Mouse (Mus musculus) MEL (cell line): ENCODE results near the gene Gm10184. TPM values are rescaled to one million over a fixed set of nuclear protein-coding genes. Genes with fewer than 3 reads are reported as not detected.
"Not testable (repeated sequence)": the region's sequence is repeated elsewhere in the genome, so short reads cannot be mapped to it uniquely, and the experiment has no call there.

ENCODE experiments used
- DNase-seq: peaks from one replicate; pipeline ENCODE4 v3.0.0; 2011; ENCODE audit warnings: low read depth, low spot score
- H3K27ac ChIP-seq: 2 replicates; pipeline ENCODE4 v1.5.1; 2012; ENCODE audit warnings: low read depth, mild to moderate bottlenecking, control low read depth, low read length, moderate library complexity; ENCODE audit not compliant: control insufficient read depth
- H3K27me3 ChIP-seq, 2 experiments: fragments of 150-350 bp in 1 of 2; sonication (generic) in 1 of 2; 2 replicates each; pipeline ENCODE4 v1.6.1; 2012; ENCODE audit warnings: low read length in 2 of 2, mild to moderate bottlenecking in 2 of 2, improper control_type of control experiment in 1 of 2, moderate library complexity in 1 of 2; ENCODE audit not compliant: insufficient read depth in 2 of 2, control insufficient read depth in 1 of 2
- H3K36me3 ChIP-seq, 2 experiments: 2 replicates each; pipeline ENCODE4 v1.6.1; 2012 to 2014; ENCODE audit warnings: low read length in 2 of 2, improper control_type of control experiment in 1 of 2, inconsistent platforms in 1 of 2, mild to moderate bottlenecking in 1 of 2; ENCODE audit not compliant: insufficient read depth in 2 of 2, control insufficient read depth in 1 of 2
- H3K4me1 ChIP-seq, 2 experiments: fragments of 150-350 bp in 1 of 2; sonication (generic) in 1 of 2; 2 replicates each; pipeline ENCODE4 v1.6.1; 2012; ENCODE audit warnings: low read length in 2 of 2, improper control_type of control experiment in 1 of 2, mild to moderate bottlenecking in 1 of 2; ENCODE audit not compliant: insufficient read depth in 2 of 2, control insufficient read depth in 1 of 2
- H3K4me3 ChIP-seq, 2 experiments: fragments of 150-350 bp in 1 of 2; sonication (generic) in 1 of 2; 2 replicates each; pipeline ENCODE4 v1.5.1; 2012; ENCODE audit warnings: low read depth in 2 of 2, low read length in 2 of 2, mild to moderate bottlenecking in 2 of 2, moderate library complexity in 2 of 2, control low read depth in 1 of 2, improper control_type of control experiment in 1 of 2; ENCODE audit not compliant: control insufficient read depth in 1 of 2, insufficient read depth in 1 of 2
- H3K79me2 ChIP-seq: 2 replicates; pipeline ENCODE4 v1.6.1; 2012; ENCODE audit warnings: mild to moderate bottlenecking, low read length, moderate library complexity; ENCODE audit not compliant: control insufficient read depth, poor library complexity, insufficient read depth
- H3K9ac ChIP-seq: 2 replicates; pipeline ENCODE4 v1.6.1; 2012; ENCODE audit warnings: low read depth, mild to moderate bottlenecking, control low read depth, low read length, moderate library complexity; ENCODE audit not compliant: control insufficient read depth, poor library complexity, severe bottlenecking
- H3K9me3 ChIP-seq: fragments of 150-350 bp; sonication (generic); replicated peaks from 2 replicates; pipeline ENCODE4 v1.6.1; 2012; ENCODE audit warnings: mild to moderate bottlenecking, low read length, improper control_type of control experiment, moderate library complexity; ENCODE audit not compliant: insufficient read depth
- EP300 ChIP-seq, 2 experiments: IDR thresholded peaks; 2 replicates each; pipeline ENCODE4 v1.6.1; 2011; ENCODE audit warnings: improper control_type of control experiment in 2 of 2, low read length in 2 of 2, low read depth in 1 of 2, mild to moderate bottlenecking in 1 of 2
- GABPA ChIP-seq: IDR thresholded peaks from 2 replicates; pipeline ENCODE4 v1.6.1; 2012; ENCODE audit warnings: low read depth, mild to moderate bottlenecking, inconsistent platforms, low read length, improper control_type of control experiment, moderate library complexity
- HCFC1 ChIP-seq: IDR thresholded peaks from 2 replicates; pipeline ENCODE4 v1.6.1; 2012; ENCODE audit warnings: low read depth, mild to moderate bottlenecking, inconsistent platforms, low read length, improper control_type of control experiment, moderate library complexity
- JUND ChIP-seq: IDR thresholded peaks from 2 replicates; pipeline ENCODE4 v1.6.1; 2011; ENCODE audit warnings: low read depth, mild to moderate bottlenecking, improper control_type of control experiment, low read length
- MAFK ChIP-seq: IDR thresholded peaks from 2 replicates; pipeline ENCODE4 v1.6.1; 2011; ENCODE audit warnings: low read depth, mild to moderate bottlenecking, low read length, improper control_type of control experiment, borderline replicate concordance
- MAZ ChIP-seq: IDR thresholded peaks from 2 replicates; pipeline ENCODE4 v1.6.1; 2012; ENCODE audit warnings: low read depth, mild to moderate bottlenecking, inconsistent platforms, low read length, improper control_type of control experiment
- MXI1 ChIP-seq: IDR thresholded peaks from 2 replicates; pipeline ENCODE4 v1.6.1; 2011; ENCODE audit warnings: mild to moderate bottlenecking, low read depth, low read length, improper control_type of control experiment
- POLR2A ChIP-seq, 2 experiments: IDR thresholded peaks; 2 replicates each; pipeline ENCODE4 v1.6.1; 2011 to 2012; ENCODE audit warnings: low read length in 2 of 2, mild to moderate bottlenecking in 2 of 2, control low read depth in 1 of 2, improper control_type of control experiment in 1 of 2, low read depth in 1 of 2, moderate library complexity in 1 of 2; ENCODE audit not compliant: control insufficient read depth in 1 of 2, insufficient read depth in 1 of 2, poor library complexity in 1 of 2
- POLR2AphosphoS5 ChIP-seq: IDR thresholded peaks from 2 replicates; pipeline ENCODE4 v1.6.1; 2012; ENCODE audit warnings: low read depth, borderline replicate concordance, mild to moderate bottlenecking, inconsistent platforms, low read length, moderate library complexity, mixed read lengths
- RCOR1 ChIP-seq: IDR thresholded peaks from 2 replicates; pipeline ENCODE4 v1.6.1; 2012; ENCODE audit warnings: low read depth, mild to moderate bottlenecking, inconsistent platforms, low read length, improper control_type of control experiment
- TBP ChIP-seq: IDR thresholded peaks from 2 replicates; pipeline ENCODE4 v1.8.0; 2011; ENCODE audit warnings: low read depth, low read length, improper control_type of control experiment
- TCF12 ChIP-seq: IDR thresholded peaks from 2 replicates; pipeline ENCODE4 v1.6.1; 2014; ENCODE audit warnings: low read depth, mild to moderate bottlenecking, inconsistent platforms, low read length, improper control_type of control experiment, moderate library complexity
- UBTF ChIP-seq: IDR thresholded peaks from 2 replicates; pipeline ENCODE4 v1.6.1; 2012; ENCODE audit warnings: low read depth, mild to moderate bottlenecking, inconsistent platforms, low read length, improper control_type of control experiment, moderate library complexity, borderline replicate concordance; ENCODE audit not compliant: insufficient read depth
- polyA plus RNA-seq, 2 experiments: library from polyadenylated mRNA; stranded (reverse) in 1 of 2; unstranded in 1 of 2; fragments of >175 nt in 1 of 2; fragments of >200 nt in 1 of 2; gene quantifications; 2 replicates each; pipeline versions ENCODE4 v1.2.1 to v1.2.4; 2012; ENCODE audit warnings: low replicate concordance in 2 of 2, low read depth in 1 of 2; ENCODE audit not compliant: insufficient read length in 2 of 2, insufficient read depth in 1 of 2, missing spikeins in 1 of 2
- total RNA-seq: library from RNA; depleted of rRNA; stranded (reverse); fragments of 300-350 nt; gene quantifications from 2 replicates; pipeline ENCODE4 v1.2.3, GENCODE M21; 2012

Gm10184 gene
- total and polyA plus RNA-seq, 3 experiments = 182 to 361 (median 249) TPM

GRCm38 (mm10) chr17:89907686-89908085 lies 2.6 kb downstream of the Gm10184 start:
- no peak for DNase-seq
- no peak for TF ChIP-seq MAFK
- TF ChIP-seq, all 39 proteins: peak for 0
- Histone ChIP-seq H3K27ac (no peak overlapping the region), H3K36me3 (no peaks in the 10 kb centered on the region), H3K27me3 (no peaks in the 10 kb centered on the region), H3K79me2 (no peaks in the 10 kb centered on the region), H3K9ac (no peak overlapping the region), H3K4me3 (no peak overlapping the region), H3K4me1 (no peaks in the 10 kb centered on the region), H3K9me3 (no peaks in the 10 kb centered on the region)

DNA sequence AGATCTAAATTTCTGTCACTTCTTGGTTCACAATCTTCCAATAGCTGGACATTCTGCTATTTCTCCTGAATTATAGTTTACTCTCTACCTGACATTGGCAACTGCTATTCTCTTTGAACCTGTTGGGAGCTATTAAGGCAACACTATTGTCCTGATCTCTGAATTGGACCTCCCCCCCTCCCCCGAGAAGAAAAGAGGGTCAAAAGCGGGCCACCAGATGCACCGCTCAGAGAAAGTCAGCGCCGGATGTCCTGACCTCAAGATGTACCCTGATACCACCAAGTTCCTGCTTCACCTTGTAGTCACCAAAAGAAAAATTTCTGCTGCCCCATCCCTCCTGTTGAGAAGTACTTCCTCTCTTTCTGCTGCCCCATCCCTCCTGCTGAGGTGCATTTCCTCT lies 5.5 kb downstream of the Gm10184 start:
- H3K4me3 ChIP-seq, DNase-seq, H3K9ac ChIP-seq, H3K27me3 ChIP-seq, H3K27ac ChIP-seq, H3K36me3 ChIP-seq, H3K79me2 ChIP-seq, H3K9me3 ChIP-seq, H3K4me1 ChIP-seq: not testable (repeated sequence)

- H3K4me3 ChIP-seq = no peak overlapping the region
- no peaks in the 10 kb centered on the region for H3K9me3 ChIP-seq
- no peaks in the 10 kb centered on the region for H3K79me2 ChIP-seq
- H3K27ac ChIP-seq = no peak overlapping the region
- no peak overlapping the region for H3K9ac ChIP-seq
- H3K4me1 ChIP-seq = no peaks in the 10 kb centered on the region
- no peaks in the 10 kb centered on the region for H3K36me3 ChIP-seq
- DNase-seq = no peak
- no peaks in the 10 kb centered on the region for H3K27me3 ChIP-seq
- TF ChIP-seq JUND = no peak
- TF ChIP-seq GABPA = no peak
- TF ChIP-seq EP300 (IDR thresholded peaks at IDR 0.05; ENCODE audit: low read depth in 1 of 2, low read length in 2 of 2) = no peak
- no peak for TF ChIP-seq MXI1
- no peak for TF ChIP-seq MAFK
Observed at GRCm38 (mm10) chr17:89902767-89903166, 7.5 kb downstream of the Gm10184 start.

- H3K9ac ChIP-seq = no peak overlapping the region
- no peaks in the 10 kb centered on the region for H3K27me3 ChIP-seq
- H3K27ac ChIP-seq = no peak overlapping the region
- TF ChIP-seq RCOR1 = no peak
- no peak for TF ChIP-seq HCFC1
- no peak for TF ChIP-seq MAZ
- TF ChIP-seq GABPA = no peak
- no peak for TF ChIP-seq UBTF
- no peak for TF ChIP-seq TBP
- no peak for TF ChIP-seq POLR2A (IDR thresholded peaks at IDR 0.05; ENCODE audit: control insufficient read depth in 1 of 2, insufficient read depth in 1 of 2, low read depth in 1 of 2, low read length in 2 of 2, poor library complexity in 1 of 2)
- TF ChIP-seq TCF12 = no peak
- no peak for TF ChIP-seq POLR2AphosphoS5
- DNase-seq = no peak
- H3K36me3 ChIP-seq = no peaks in the 10 kb centered on the region
- H3K79me2 ChIP-seq = no peaks in the 10 kb centered on the region
- H3K4me3 ChIP-seq = no peak overlapping the region
- H3K9me3 ChIP-seq = no peaks in the 10 kb centered on the region
- H3K4me1 ChIP-seq = no peaks in the 10 kb centered on the region
Observed at GRCm38 (mm10) chr17:89900610-89901009, 9.6 kb downstream of the Gm10184 start.
